Mouse (Mus musculus) E14TG2a.4 (cell line): ENCODE data around the gene Mbnl2.

Source experiments
- H3K27me3 ChIP-seq: 2 replicates; pipeline ENCODE4 v1.6.1; 2014; ENCODE audit warnings: low read length, control low read depth; ENCODE audit not compliant: insufficient read depth
- H3K36me3 ChIP-seq: 2 replicates; pipeline ENCODE4 v1.6.1; 2014; ENCODE audit warnings: low read length, control low read depth; ENCODE audit not compliant: insufficient read depth
- H3K4me1 ChIP-seq: replicated peaks from 2 replicates; pipeline ENCODE4 v1.6.1; 2014; ENCODE audit warnings: low read depth, low read length, control low read depth
- H3K4me3 ChIP-seq: replicated peaks from 2 replicates; pipeline ENCODE4 v1.5.1; 2014; ENCODE audit warnings: mild to moderate bottlenecking, low read length
- H3K9me3 ChIP-seq: 2 replicates; pipeline ENCODE4 v1.6.1; 2014; ENCODE audit warnings: low read length, control low read depth
- CTCF ChIP-seq: conservative IDR thresholded peaks from 2 replicates; pipeline ENCODE4 v1.5.1; 2014; ENCODE audit warnings: low read length
- NANOG ChIP-seq: IDR thresholded peaks from 2 replicates; pipeline ENCODE4 v1.6.1; 2014; ENCODE audit warnings: borderline replicate concordance, low read length, mixed read lengths
- POU5F1 ChIP-seq: IDR thresholded peaks from 2 replicates; pipeline ENCODE4 v1.6.1; 2014; ENCODE audit warnings: low read length, borderline replicate concordance

Gene Mbnl2

DNA sequence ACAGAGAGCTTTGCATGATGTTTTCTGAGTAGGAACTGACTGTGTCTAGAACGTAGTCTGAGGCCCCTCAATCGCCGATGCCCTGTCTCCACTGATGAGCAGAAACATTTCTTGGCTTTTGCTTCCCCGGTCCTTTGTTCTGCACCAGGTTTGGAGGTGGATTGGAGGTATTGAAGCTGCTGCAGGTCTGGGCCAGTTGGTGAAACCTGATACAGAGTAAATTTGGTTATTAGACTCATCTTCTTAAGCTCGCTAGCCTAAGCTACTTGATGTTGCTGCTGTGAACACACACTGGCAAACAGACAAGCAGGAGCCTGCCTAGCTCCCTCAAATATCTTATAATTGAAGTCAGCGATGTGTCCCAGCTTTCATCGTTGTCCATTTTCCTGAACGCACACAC lies 46.6 kb downstream of the Mbnl2 start:
- TF ChIP-seq NANOG (no peak), POU5F1 (no peak), CTCF (no peak)
- Histone ChIP-seq H3K4me3 (no peak overlapping the region), H3K4me1 (peaks cover 21% of the 10 kb centered on the region), H3K27me3 (no peaks in the 10 kb centered on the region), H3K9me3 (peaks cover 4% of the 10 kb centered on the region; the same call in 1 of the 2 replicates), H3K36me3 (peaks cover 4% of the 10 kb centered on the region; the same call in 1 of the 2 replicates)

DNA sequence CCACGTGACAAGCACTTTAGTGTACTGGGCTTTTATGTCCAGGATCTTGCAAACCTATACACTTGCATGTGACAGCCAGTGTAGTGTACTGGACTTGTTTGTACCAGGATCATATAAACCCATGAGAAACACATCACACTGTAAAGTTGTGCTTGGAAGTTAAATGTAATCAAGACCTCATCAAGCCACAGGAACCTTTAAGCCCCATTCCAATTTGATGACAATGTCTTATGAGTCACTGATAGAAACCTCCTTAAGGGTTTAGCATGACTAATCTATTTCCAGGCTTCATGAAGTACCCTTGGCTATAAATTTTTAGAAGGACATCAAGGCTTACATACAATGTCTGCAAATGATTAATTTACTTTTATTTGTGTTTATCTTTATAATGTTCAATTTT lies 47.6 kb downstream of the Mbnl2 start:
- Histone ChIP-seq H3K4me1 (peaks cover 18% of the 10 kb centered on the region), H3K36me3 (peaks cover 4% of the 10 kb centered on the region; the same call in 1 of the 2 replicates), H3K9me3 (no peaks in the 10 kb centered on the region), H3K27me3 (no peaks in the 10 kb centered on the region), H3K4me3 (no peak overlapping the region)
- no peak for TF ChIP-seq POU5F1

DNA sequence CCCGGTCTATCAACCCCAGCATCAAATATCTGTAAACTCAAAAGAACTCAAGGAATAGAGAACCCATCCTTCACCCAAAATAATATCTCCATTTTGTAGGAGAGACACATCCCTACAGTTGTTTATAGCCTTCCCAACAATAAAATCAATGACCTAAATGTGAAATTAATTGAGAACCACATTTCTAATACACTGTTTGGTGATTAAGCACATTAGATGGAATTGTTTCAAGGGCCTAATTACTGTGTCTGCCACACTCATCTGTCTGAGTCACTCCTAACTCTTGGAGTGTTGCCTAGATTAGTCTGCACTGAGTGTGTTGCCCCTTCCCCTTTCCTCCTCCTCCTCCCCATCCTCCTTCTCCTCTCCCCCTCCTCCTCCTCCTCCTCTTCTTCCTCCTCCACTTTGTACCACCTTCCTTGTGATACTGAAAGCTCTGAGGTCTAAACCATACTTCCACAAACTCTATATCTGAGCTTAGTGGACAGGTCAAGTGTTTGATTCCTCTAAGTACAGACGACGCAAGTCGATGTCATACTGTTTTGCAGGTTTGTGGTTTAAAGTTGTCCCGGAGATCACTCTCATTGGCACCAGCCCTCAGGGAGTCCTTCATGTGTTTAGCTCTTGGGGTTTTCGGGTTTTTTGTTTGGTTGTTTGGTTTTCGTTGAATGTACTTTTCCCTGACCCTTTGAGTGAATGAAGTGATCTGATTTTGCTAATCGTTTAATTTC lies 48.8 kb downstream of the Mbnl2 start:
- no peak for TF ChIP-seq NANOG
- TF ChIP-seq CTCF: no peak
- TF ChIP-seq POU5F1: no peak
- Histone ChIP-seq H3K4me1 (peaks cover 8% of the 10 kb centered on the region), H3K9me3 (no peaks in the 10 kb centered on the region), H3K4me3 (no peak overlapping the region), H3K27me3 (no peaks in the 10 kb centered on the region), H3K36me3 (peaks cover 4% of the 10 kb centered on the region; the same call in 1 of the 2 replicates)

DNA sequence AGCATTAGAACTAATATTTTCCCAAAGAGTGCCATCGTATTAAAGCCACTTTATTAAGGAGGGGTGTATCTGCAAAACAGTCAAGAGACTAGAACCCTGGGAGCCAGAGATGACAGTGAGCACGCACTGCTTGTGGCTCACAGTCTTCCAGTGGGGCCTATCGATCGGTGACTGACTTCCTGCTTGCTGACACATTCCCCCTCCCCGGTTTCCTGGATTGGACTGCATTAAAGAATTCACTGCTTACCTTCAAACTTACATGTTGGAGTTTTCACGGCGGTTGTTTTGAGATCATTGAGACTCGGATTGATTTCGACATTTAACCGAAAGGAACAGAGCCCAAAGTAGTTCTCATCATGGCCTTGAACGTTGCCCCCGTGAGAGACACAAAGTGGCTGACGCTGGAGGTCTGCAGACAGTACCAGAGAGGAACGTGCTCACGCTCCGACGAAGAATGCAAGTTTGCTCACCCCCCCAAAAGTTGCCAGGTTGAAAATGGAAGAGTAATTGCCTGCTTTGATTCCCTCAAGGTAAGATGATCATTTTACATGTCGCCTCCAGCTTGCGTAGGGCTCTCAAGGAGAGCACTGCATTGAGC lies 49.5 kb downstream of the Mbnl2 start:
- Histone ChIP-seq H3K4me1 (0 out of 2 replicates have a peak, but pooled peaks cover under 1% of the 10 kb centered on the region), H3K27me3 (no peaks in the 10 kb centered on the region), H3K4me3 (no peak overlapping the region), H3K36me3 (peaks cover 4% of the 10 kb centered on the region; the same call in 1 of the 2 replicates), H3K9me3 (no peaks in the 10 kb centered on the region)
- TF ChIP-seq POU5F1 (no peak), NANOG (no peak), CTCF (no peak)

DNA sequence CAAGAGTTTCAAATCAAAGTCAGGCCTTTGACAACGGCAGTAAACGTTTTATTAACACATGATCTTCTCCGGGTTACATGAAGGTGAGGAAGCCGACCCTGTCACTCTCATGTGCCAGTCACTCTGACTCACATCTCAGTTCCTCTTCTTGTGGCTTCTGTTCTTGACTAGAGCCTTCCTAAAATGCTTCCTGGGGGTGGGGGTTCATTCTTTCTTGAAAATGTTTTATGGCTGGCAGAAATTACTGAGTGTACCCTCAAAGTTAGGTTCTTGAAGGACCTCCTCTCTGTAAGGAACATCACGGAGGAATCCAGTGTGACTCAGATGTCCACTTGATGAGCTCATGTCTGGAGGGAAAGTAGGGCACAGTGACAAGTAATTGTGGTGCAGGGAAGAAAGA lies 50.2 kb downstream of the Mbnl2 start:
- Histone ChIP-seq H3K4me3 (no peak overlapping the region), H3K36me3 (peaks cover 4% of the 10 kb centered on the region; the same call in 1 of the 2 replicates), H3K9me3 (no peaks in the 10 kb centered on the region), H3K4me1 (peaks cover 4% of the 10 kb centered on the region), H3K27me3 (no peaks in the 10 kb centered on the region)
- TF ChIP-seq CTCF: no peak
- no peak for TF ChIP-seq NANOG
- no peak for TF ChIP-seq POU5F1

DNA sequence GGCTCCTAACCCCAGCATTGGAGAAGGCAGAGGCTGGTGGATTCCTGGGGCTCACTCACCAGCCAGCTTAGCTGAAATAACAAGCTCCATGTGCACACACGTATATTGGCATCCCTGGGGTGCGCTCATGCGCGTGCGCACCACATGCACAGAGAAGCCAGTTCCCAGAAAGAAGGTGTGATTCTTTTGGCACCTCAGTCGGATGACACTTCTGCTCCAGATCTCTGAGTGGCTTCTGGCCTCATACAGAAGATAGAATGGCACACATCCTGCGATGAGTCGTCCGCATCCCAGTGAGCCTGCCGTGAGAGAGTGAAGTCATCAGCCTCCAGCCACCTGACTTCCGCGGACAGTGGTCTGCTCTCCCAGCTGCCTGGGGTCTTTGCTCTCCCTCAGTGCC lies 55.0 kb downstream of the Mbnl2 start:
- Histone ChIP-seq H3K36me3 (peaks cover 4% of the 10 kb centered on the region; the same call in 1 of the 2 replicates), H3K27me3 (no peaks in the 10 kb centered on the region), H3K9me3 (no peaks in the 10 kb centered on the region), H3K4me1 (peaks cover 18% of the 10 kb centered on the region), H3K4me3 (no peak overlapping the region)
- TF ChIP-seq CTCF (no peak), NANOG (no peak), POU5F1 (no peak)

DNA sequence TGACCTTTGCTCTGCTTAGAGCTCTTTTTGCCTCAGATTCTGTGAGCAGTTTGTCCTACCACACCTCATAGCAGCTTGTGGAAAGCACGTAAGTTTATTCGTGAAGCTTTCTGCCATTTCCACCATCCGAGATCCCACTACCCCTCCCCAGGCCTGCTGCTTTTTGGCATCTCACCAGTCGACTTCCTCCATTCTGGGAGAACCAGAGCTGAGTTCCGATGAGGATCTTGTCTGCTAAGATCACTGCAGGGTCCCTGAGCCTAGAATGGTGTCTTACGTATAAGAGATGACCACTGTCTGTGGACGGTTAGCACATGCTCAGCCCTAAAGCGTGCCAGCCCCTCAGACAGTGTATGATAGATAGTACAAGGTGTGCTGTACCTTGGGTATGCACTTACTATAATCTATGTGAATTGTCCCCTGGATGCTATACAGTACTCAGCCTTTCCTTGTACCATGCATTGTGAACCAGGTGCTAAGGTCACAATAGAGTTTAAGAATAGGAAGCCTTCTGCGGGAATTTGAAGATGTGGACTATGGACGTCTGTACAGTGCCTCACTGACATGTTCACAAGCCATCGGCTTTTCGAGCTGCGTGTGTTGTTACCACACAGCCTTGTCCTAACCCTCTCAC lies 55.5 kb downstream of the Mbnl2 start:
- Histone ChIP-seq H3K36me3 (no peaks in the 10 kb centered on the region), H3K4me1 (peaks cover 20% of the 10 kb centered on the region), H3K4me3 (no peak overlapping the region), H3K9me3 (no peaks in the 10 kb centered on the region), H3K27me3 (no peaks in the 10 kb centered on the region)
- TF ChIP-seq POU5F1: no peak
- no peak for TF ChIP-seq CTCF
- no peak for TF ChIP-seq NANOG

DNA sequence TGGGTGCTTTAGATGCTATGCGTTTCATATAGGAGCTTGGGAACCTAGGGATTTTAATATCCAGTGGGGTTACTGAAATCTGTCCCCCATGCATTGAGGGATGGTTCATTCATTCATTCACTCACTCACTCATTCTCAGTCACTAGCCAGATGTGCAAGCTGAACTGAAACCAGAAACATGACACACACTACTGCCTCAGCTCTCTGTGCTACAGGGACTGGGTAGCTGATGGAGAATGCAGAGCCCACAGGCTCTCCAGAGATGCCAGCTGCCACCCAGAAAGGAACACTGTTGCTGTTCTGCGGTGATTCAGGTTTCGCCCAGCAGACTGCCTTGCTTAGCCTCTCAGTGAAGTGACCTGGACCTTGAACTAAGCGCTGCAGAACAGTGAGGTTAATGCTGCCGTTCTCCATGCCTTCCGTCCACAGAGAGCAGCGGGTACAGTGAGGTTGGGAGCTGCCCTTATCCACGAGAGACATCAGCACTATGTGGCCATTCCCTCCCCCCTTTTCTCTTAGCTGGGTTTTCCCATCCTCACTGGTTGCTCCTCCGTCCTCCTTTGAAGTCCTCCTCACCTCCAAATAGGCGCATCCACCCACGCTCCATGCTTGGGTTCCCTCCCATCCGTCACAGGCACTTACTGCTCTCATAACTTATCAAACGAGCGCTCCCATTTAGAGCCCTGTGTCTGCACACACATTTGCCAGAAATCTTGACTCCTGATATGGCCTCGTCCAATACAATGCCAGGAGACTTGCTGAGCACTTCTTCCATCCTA lies 58.2 kb downstream of the Mbnl2 start:
- Histone ChIP-seq H3K4me3 (no peak overlapping the region), H3K4me1 (peaks cover 43% of the 10 kb centered on the region), H3K9me3 (no peaks in the 10 kb centered on the region), H3K36me3 (no peaks in the 10 kb centered on the region), H3K27me3 (no peaks in the 10 kb centered on the region)
- TF ChIP-seq NANOG (no peak), CTCF (no peak), POU5F1 (no peak)
